Mouse (Mus musculus) cortical plate, adult 2 months (tissue): ENCODE measurements around the gene Asap2.

Experiments
- CTCF ChIP-seq: fragments of 200-500 bp; IDR thresholded peaks from 2 replicates; pipeline ENCODE4 v1.5.1; 2011; ENCODE audit warnings: mild to moderate bottlenecking, control low read depth, low read length; ENCODE audit not compliant: insufficient read depth; ENCODE audit errors: extremely low read depth
- POLR2A ChIP-seq: fragments of 200-500 bp; IDR thresholded peaks from 2 replicates; pipeline ENCODE4 v1.6.1; 2011; ENCODE audit warnings: mild to moderate bottlenecking, low read length, control low read depth; ENCODE audit not compliant: insufficient read depth; ENCODE audit errors: extremely low read depth

- no peak for TF ChIP-seq CTCF
- no peak for TF ChIP-seq POLR2A
Measured at GRCm38 (mm10) chr12:21263256-21263655, 273.0 kb downstream of the Asap2 start.
